Mouse (Mus musculus): ENCODE measurements at regions not wholly inside any gene's neighbourhood (a gene's known extent, or its start where the extent isn't known, plus 50 kb on each side); places are given as distances from the start of the nearest gene placed in this dataset.
"Not testable (repeated sequence)": the region's sequence is repeated elsewhere in the genome, so short reads cannot be mapped to it uniquely, and the experiment has no call there.

DNA sequence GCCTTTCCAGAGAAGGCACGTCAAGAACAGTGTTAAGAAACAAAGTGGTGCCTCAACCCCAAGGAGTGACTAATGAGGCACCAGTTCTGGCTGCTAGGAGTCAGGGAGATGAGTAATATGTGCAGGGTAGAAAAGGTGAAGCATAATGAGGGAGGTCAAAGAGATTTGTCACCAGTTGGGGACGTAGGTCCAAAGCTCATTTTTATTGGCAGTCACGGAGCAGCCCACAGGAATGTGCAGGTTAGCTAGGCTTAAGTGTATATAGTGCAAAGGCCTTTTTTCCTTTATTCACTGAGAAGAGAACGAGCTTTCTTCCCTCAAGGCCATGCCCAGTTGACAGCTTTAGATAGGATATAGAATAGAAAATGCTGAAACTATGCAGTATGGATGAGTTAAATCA is 261.8 kb downstream of the Rad51ap2 start:
- Histone ChIP-seq H3K4me2 (replicated peaks) (no peak overlapping the region), H3K27me3 (no peaks in the 10 kb centered on the region), H3K27ac (replicated peaks) (no peak overlapping the region), H3K9me3 (no peaks in the 10 kb centered on the region), H3K9ac (replicated peaks) (no peak overlapping the region), H3K4me3 (no peak overlapping the region), H3K36me3 (no peaks in the 10 kb centered on the region), H3K4me1 (no peaks in the 10 kb centered on the region)
- 82% methylated on average over 4 of the region's 4 CpGs for WGBS
- no peak for ATAC-seq (replicated peaks)

DNA sequence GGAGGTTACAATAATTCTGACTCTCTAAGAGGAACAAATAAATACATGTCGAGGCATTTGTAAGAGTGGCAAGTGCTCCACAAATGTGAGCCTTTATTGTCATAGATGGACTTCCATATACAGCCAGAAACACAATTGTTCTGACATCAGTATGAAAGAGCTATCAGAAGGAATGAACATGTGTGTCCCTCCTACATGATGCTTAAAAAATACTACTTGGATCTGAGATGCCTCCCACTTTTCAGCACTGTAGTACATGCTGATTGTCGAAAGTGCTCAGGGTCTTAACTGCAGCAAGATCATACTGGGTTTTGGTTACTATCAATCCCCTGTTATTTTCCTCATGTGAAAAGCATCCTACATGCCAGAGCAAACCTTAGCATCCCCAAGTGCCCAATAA is 295.6 kb downstream of the Rad51ap2 start:
- no peaks in the 10 kb centered on the region for H3K4me1 ChIP-seq
- no peak for ATAC-seq (replicated peaks)
- H3K27me3 ChIP-seq, result no peaks in the 10 kb centered on the region
- H3K9me3 ChIP-seq, result no peaks in the 10 kb centered on the region
- H3K36me3 ChIP-seq, result no peaks in the 10 kb centered on the region
- no peak overlapping the region for H3K9ac ChIP-seq (replicated peaks)
- H3K27ac ChIP-seq (replicated peaks), result no peak overlapping the region
- H3K4me2 ChIP-seq (replicated peaks), result no peak overlapping the region
- WGBS, result 89% methylated on average over 2 of the region's 2 CpGs
- no peak overlapping the region for H3K4me3 ChIP-seq

DNA sequence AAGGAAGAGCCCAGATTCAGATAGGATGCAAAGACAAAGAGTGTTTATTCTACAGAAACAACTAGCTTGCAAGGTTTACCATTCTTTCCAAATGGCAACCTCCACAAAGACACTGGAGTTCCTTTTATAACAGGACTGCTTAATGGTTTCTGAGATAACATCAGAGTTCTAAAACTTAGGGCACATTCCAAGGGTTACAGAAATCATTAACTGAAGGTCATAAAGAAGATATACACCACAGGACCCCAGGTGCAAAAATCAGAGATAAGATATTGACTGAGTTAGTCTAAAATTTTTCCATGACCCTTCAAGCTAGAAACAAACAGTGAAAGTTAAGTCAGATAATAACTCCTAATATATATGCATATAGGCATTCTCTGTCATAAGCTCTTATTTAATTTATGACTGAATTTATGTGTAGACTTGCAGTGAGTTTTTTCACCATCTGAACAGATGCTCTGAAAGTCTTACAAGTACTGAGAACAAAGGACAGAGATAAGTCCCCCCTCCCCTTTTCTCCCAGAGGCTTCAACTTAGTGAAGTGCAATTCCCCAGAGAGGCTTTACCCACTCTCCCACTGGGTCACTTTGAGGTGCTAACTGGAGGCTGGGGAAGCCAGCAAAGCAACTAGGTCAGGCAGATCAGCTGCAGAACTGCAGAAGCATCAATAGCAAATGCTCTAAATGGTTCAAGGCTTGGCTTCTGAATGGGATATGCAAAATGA is 298.5 kb downstream of the Rad51ap2 start:
- ATAC-seq (replicated peaks), result no peak
- Histone ChIP-seq H3K9ac (replicated peaks) (no peak overlapping the region), H3K27ac (replicated peaks) (no peak overlapping the region), H3K36me3 (no peaks in the 10 kb centered on the region), H3K4me2 (replicated peaks) (no peak overlapping the region), H3K9me3 (no peaks in the 10 kb centered on the region), H3K4me1 (no peaks in the 10 kb centered on the region), H3K27me3 (no peaks in the 10 kb centered on the region), H3K4me3 (no peak overlapping the region)

DNA sequence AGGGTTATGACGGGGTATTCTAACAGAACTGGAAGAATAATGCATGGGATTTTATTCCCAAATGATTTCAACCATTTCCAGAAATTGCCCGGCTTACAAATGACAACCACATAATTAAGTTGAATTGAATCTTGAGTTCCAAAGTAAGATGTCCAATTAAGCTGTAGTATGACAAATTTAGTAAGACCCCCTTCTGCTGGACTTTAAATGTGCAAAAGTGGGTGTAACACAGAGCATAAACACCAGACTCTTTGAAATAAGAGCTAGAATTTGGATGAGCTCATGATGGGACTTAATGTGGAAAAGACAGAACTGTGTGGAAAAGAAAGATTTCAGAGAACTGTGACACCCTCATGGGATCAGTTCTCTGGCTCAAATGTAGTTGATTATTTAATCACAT is 346.4 kb downstream of the Rad51ap2 start:
- H3K27ac ChIP-seq (replicated peaks), result no peak overlapping the region
- no peak for ATAC-seq (replicated peaks)
- H3K4me3 ChIP-seq, result no peak overlapping the region
- WGBS, result 79% methylated on average over 2 of the region's 2 CpGs
- no peaks in the 10 kb centered on the region for H3K27me3 ChIP-seq
- H3K4me1 ChIP-seq, result no peaks in the 10 kb centered on the region
- H3K36me3 ChIP-seq, result no peaks in the 10 kb centered on the region
- H3K4me2 ChIP-seq (replicated peaks), result no peak overlapping the region
- H3K9ac ChIP-seq (replicated peaks), result no peak overlapping the region
- no peaks in the 10 kb centered on the region for H3K9me3 ChIP-seq

DNA sequence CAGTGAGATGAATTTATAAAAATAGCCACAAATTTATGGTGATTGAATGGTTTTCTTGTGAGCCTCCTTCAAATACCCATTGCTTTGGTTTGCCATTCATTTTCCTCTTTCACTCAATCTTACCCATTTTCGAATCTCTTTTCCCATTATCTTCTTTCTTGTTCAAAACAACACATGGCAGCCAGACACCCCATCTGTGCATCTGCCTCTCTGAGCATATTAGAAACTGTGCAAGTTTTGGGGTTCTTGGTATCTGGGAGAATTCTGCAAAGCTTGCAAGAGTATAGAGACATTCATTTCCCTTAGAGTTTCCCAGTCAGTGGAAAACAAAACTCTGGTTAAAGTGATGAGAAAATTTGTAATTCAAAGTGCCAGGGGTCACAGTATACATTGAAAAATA is 347.3 kb downstream of the Rad51ap2 start:
- H3K36me3 ChIP-seq, result no peaks in the 10 kb centered on the region
- 65% methylated on average over 1 of the region's 1 CpGs for WGBS

DNA sequence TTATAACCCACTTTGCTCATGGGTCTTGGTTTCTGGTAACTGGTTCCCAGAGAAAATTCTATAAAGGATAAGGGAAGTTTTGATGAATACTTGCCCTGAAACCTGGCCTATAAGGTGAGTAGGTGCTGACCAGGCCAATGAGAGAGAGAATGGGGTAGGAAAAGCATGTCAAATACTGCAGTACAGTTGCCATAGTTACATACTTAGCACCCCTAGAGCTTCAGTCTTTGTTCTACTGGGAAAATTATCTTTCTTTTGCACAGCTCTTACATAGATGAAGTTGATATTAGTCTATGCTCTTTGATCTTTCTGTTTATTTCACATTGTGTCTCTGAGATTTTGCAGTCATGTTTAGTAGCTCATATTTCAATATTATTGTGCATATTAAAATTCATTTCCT is 373.8 kb downstream of the Rad51ap2 start:
- no peak for ATAC-seq (replicated peaks)
- H3K9ac ChIP-seq (replicated peaks), result no peak overlapping the region
- H3K4me2 ChIP-seq (replicated peaks), result no peak overlapping the region
- H3K4me3 ChIP-seq, result no peak overlapping the region
- no peaks in the 10 kb centered on the region for H3K27me3 ChIP-seq
- H3K36me3 ChIP-seq, result no peaks in the 10 kb centered on the region
- H3K27ac ChIP-seq (replicated peaks), result no peak overlapping the region
- no peaks in the 10 kb centered on the region for H3K9me3 ChIP-seq
- peaks cover 5% of the 10 kb centered on the region; the same call in 1 of the 2 replicates for H3K4me1 ChIP-seq

More for the DNA sequence above, 347.3 kb downstream of the Rad51ap2 start:
- Histone ChIP-seq H3K4me2 (replicated peaks) (no peak overlapping the region), H3K9me3 (no peaks in the 10 kb centered on the region), H3K4me1 (no peaks in the 10 kb centered on the region), H3K27me3 (no peaks in the 10 kb centered on the region), H3K27ac (replicated peaks) (no peak overlapping the region), H3K9ac (replicated peaks) (no peak overlapping the region), H3K4me3 (no peak overlapping the region)
- no peak for ATAC-seq (replicated peaks)

DNA sequence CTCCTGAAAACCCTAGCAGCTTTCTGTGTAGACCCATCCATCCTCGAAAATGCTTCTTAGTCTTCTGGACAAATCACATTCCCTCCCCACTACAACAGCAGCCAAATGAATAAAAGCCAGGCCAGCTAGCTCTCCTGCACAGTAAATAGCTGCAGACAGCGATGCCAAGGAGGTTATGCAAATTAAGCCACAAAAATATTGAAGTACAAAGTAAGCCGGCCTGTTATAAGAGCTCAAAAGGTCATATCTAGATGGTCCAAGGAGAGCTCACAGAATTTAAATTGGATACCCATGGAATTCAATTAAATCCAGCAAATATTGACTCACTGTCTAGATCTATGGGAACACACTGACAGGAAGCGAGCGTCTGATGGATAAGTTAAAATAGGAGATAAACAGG is 375.4 kb downstream of the Rad51ap2 start:
- WGBS, result 53% methylated on average over 5 of the region's 5 CpGs
- Histone ChIP-seq H3K4me3 (no peak overlapping the region), H3K9ac (replicated peaks) (no peak overlapping the region), H3K4me1 (peaks cover 5% of the 10 kb centered on the region; the same call in 1 of the 2 replicates), H3K36me3 (no peaks in the 10 kb centered on the region), H3K27ac (replicated peaks) (no peak overlapping the region), H3K9me3 (no peaks in the 10 kb centered on the region), H3K27me3 (no peaks in the 10 kb centered on the region), H3K4me2 (replicated peaks) (no peak overlapping the region)
- ATAC-seq (replicated peaks), result no peak

DNA sequence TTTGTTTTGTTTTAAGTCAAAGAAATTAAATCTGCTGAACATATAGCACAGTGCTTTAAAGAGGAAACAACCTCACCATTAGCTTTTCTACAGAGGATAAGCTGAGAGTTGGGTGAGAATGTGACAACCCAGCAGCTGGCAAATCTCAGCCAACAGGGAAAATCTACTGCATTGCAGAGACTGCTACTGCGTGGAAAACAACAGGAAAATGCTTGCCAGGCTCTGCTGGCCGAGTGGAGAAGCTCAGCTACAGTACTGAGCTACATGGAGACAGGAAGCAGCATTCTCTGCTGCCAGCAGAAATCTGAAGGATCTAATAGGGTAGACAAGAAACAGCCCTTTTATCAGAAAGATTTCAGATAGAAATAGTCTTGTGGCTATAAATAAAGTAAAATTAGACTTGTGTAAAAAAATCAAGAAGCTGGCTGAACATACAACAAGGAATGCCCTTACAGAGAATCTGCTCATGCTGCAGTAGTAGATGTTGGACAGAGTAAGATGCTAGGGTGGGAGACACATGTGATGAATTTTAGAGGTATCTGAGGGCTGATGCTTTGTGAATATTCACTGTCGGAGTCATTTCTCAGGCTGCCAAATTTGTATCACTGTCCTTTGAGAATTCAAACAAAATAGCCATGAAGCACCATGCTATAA is 382.1 kb downstream of the Rad51ap2 start:
- H3K4me1 ChIP-seq, result no peaks in the 10 kb centered on the region

DNA sequence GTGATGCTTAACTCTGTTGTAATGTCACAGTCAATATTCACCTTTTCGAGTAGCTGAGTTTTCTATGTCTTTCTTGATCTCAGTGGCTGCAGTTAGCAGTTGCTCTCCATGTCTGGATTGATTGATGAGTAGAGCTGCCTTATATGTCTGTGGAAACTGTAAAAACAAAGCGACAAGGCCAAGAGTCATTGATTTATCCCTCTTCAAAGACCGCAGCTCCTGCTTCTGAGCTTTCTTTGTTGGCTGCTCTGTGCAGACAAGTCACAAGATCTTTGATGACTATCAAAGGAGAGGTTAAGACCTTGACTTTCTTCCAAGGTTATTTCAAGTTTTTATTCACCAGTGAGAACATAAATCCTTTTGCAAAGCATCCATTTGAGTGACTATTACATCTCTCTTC is 395.2 kb downstream of the Rad51ap2 start:
- no peak overlapping the region for H3K4me3 ChIP-seq
- H3K9me3 ChIP-seq, result no peaks in the 10 kb centered on the region
- H3K9ac ChIP-seq (replicated peaks), result no peak overlapping the region
- no peaks in the 10 kb centered on the region for H3K4me1 ChIP-seq
- H3K27ac ChIP-seq (replicated peaks), result no peak overlapping the region
- WGBS, result 75% methylated on average over 3 of the region's 3 CpGs
- H3K4me2 ChIP-seq (replicated peaks), result no peak overlapping the region
- no peaks in the 10 kb centered on the region for H3K27me3 ChIP-seq
- ATAC-seq (replicated peaks), result no peak
- H3K36me3 ChIP-seq, result no peaks in the 10 kb centered on the region

More for the DNA sequence above, 382.1 kb downstream of the Rad51ap2 start:
- no peak for ATAC-seq (replicated peaks)
- WGBS, result 65% methylated on average over 3 of the region's 3 CpGs
- no peak overlapping the region for H3K27ac ChIP-seq (replicated peaks)
- H3K9ac ChIP-seq (replicated peaks), result no peak overlapping the region
- H3K36me3 ChIP-seq, result no peaks in the 10 kb centered on the region
- H3K9me3 ChIP-seq, result no peaks in the 10 kb centered on the region
- no peak overlapping the region for H3K4me3 ChIP-seq
- no peaks in the 10 kb centered on the region for H3K27me3 ChIP-seq
- H3K4me2 ChIP-seq (replicated peaks), result no peak overlapping the region

DNA sequence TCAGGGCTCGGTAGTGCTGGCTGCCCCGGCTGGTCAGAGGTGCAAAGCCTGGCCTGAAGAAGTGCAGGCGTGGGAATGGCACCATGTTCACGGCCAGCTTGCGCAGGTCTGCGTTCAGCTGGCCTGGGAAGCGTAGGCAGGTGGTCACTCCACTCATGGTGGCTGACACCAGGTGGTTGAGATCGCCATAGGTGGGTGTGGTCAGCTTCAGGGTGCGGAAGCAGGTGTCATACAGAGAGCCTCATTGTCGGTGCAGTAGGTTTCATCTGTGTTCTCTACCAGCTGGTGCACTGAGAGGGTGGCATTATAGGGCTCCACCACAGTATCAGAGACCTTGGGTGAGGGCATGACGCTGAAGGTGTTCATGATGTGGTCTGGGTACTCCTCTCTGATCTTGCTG is 380.1 kb upstream of the Fam49a start:
- H3K4me2 ChIP-seq (replicated peaks); H3K27me3 ChIP-seq; H3K27ac ChIP-seq (replicated peaks); H3K4me3 ChIP-seq; H3K9ac ChIP-seq (replicated peaks); H3K36me3 ChIP-seq; H3K9me3 ChIP-seq; H3K4me1 ChIP-seq: not testable (repeated sequence)
- WGBS, result 92% methylated on average over 11 of the region's 11 CpGs
- peak; percentile 46; the same call in 1 of the 2 replicates for ATAC-seq (replicated peaks)

DNA sequence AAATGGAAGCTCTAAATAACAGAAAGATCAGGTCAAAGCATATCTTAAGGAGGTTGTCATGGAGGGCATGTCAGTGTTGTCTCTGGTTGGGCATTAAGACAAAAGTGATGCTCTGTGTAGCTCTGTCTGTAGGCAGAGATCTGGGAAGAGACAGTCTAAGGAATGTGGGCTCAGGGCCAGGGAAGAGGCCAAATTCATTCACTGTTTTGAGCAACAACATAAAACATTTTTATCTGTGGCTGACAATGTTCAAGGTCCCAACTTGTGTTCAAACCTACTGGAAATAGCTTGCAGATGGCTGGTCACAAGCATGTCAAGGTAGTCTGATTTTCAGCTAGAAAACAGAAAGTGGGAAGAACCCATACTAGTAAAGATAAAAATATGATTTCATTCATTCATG is 374.6 kb upstream of the Fam49a start:
- no peaks in the 10 kb centered on the region for H3K4me1 ChIP-seq
- H3K4me3 ChIP-seq, result no peak overlapping the region
- no peak overlapping the region for H3K4me2 ChIP-seq (replicated peaks)
- ATAC-seq (replicated peaks), result no peak
- no peaks in the 10 kb centered on the region for H3K27me3 ChIP-seq
- H3K36me3 ChIP-seq, result no peaks in the 10 kb centered on the region
- no peak overlapping the region for H3K27ac ChIP-seq (replicated peaks)
- H3K9ac ChIP-seq (replicated peaks), result no peak overlapping the region
- no peaks in the 10 kb centered on the region for H3K9me3 ChIP-seq

DNA sequence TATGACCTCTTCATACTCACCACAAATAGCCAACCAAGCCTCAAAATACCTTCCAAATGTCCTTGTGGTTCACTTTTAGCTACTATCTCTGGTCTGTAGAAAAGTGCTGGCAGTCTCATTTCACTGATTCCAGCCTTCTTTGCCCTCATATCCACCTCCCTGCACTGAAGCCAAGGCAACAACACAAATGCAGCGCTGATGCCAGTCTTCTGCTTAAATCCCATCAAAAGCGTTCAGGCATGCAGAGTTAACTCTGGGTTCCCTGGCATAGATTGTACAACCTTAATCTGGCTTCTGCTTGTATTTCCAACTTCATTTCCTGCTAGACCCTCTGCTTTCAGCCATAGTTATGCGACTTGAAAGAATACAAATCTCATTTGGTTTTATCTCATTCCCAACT is 362.9 kb upstream of the Fam49a start:
- Histone ChIP-seq H3K36me3 (no peaks in the 10 kb centered on the region), H3K4me3 (no peak overlapping the region), H3K4me1 (no peaks in the 10 kb centered on the region), H3K9ac (replicated peaks) (no peak overlapping the region), H3K9me3 (no peaks in the 10 kb centered on the region), H3K4me2 (replicated peaks) (no peak overlapping the region), H3K27ac (replicated peaks) (no peak overlapping the region), H3K27me3 (no peaks in the 10 kb centered on the region)
- no peak for ATAC-seq (replicated peaks)
- 55% methylated on average over 3 of the region's 3 CpGs for WGBS

DNA sequence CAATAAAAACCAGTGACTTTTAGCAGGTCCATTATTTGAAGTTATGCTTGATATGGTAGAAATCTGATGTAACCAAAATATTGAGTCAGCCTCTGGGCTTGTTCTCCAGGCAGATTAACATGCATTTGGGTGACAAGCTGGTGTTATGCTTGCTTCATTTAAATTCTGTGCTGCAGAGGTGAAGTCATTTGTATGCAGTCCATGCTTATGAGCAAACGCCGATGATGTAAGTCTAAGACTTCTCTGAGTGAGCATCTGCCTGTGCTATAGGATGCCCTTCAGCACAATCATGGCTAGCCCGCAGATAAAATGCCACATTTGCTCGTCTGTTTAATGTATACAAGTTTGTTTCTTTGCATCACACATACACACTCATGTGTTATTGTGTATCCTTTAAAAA is 355.4 kb upstream of the Fam49a start:
- Histone ChIP-seq H3K9ac (replicated peaks) (no peak overlapping the region), H3K4me2 (replicated peaks) (no peak overlapping the region), H3K36me3 (no peaks in the 10 kb centered on the region), H3K27me3 (no peaks in the 10 kb centered on the region), H3K27ac (replicated peaks) (no peak overlapping the region), H3K4me3 (no peak overlapping the region), H3K9me3 (no peaks in the 10 kb centered on the region), H3K4me1 (no peaks in the 10 kb centered on the region)
- peak; percentile 82 for ATAC-seq (replicated peaks)
- WGBS, result 41% methylated on average over 4 of the region's 4 CpGs

All from forebrain, embryonic 15.5 days (tissue).